Mouse (Mus musculus) lung, adult 2 months (tissue): ENCODE measurements around the gene Olfr159. TPM values are rescaled to one million over a fixed set of nuclear protein-coding genes. Genes with fewer than 3 reads are reported as not detected.

Source experiments
- DNase-seq: peaks from one replicate; pipeline ENCODE4 v3.0.0; 2022
- H3K4me1 ChIP-seq: fragments of 200-500 bp; 2 replicates; pipeline ENCODE4 v1.6.1; 2011; ENCODE audit warnings: low read length; ENCODE audit not compliant: control insufficient read depth, insufficient read depth
- H3K4me3 ChIP-seq: fragments of 200-500 bp; replicated peaks from 2 replicates; pipeline ENCODE3; 2011; ENCODE audit warnings: low read depth, mild to moderate bottlenecking, control low read depth, low read length; ENCODE audit errors: extremely low read depth
- CTCF ChIP-seq: fragments of 200-500 bp; IDR thresholded peaks from 2 replicates; pipeline ENCODE4 v1.5.1; 2011; ENCODE audit warnings: mild to moderate bottlenecking, low read length, control low read depth; ENCODE audit not compliant: insufficient read depth
- POLR2A ChIP-seq: fragments of 200-500 bp; IDR thresholded peaks from 2 replicates; pipeline ENCODE4 v1.6.1; 2011; ENCODE audit warnings: low read depth, mild to moderate bottlenecking, control low read depth, low read length, borderline replicate concordance; ENCODE audit errors: extremely low read depth
- WGBS: fragments of 180-500 bp; shearing (Covaris S2); methylation state at CpG from one replicate; pipeline ENCODE4 v1.1.7; 2018; 5-methylcytosine and 5-hydroxymethylcytosine counted together
- polyA plus RNA-seq: library from polyadenylated mRNA; depleted of rRNA; stranded (reverse); fragments of >200 nt; gene quantifications from 2 replicates; pipeline ENCODE4 v1.2.3, GENCODE M21; 2012

Olfr159 gene
- polyA plus RNA-seq, 1 experiment: 0.13 TPM

- Histone ChIP-seq H3K4me3 (no peak overlapping the region), H3K4me1 (0 out of 2 replicates have a peak, but pooled peaks cover 4% of the 10 kb centered on the region)
- 70% methylated on average over 10 of the region's 10 CpGs for WGBS
- DNase-seq: peak; percentile 45
- TF ChIP-seq POLR2A (no peak), CTCF (peak; percentile 41)
These were observed 10.3 kb downstream of the Olfr159 start for GRCm38 (mm10) chr4:43760460-43760859.

GRCm38 (mm10) chr4:43759571-43760418 is 11.0 kb downstream of the Olfr159 start:
- H3K4me3 ChIP-seq: no peak overlapping the region
- 0 out of 2 replicates have a peak, but pooled peaks cover 4% of the 10 kb centered on the region for H3K4me1 ChIP-seq
- peak; percentile 36 for DNase-seq
- TF ChIP-seq CTCF (no peak), POLR2A (no peak)
- 56% methylated on average over 21 of the region's 21 CpGs for WGBS

- no peak for TF ChIP-seq CTCF
- no peak for TF ChIP-seq POLR2A
- Histone ChIP-seq H3K4me3 (no peak overlapping the region), H3K4me1 (0 out of 2 replicates have a peak, but pooled peaks cover 4% of the 10 kb centered on the region)
- 30% methylated on average over 6 of the region's 6 CpGs for WGBS
- no peak for DNase-seq
These were observed 13.6 kb downstream of the Olfr159 start for GRCm38 (mm10) chr4:43757213-43757612.

- DNase-seq: no peak
- WGBS: 15% methylated on average over 6 of the region's 6 CpGs
- H3K4me3 ChIP-seq: no peak overlapping the region
- TF ChIP-seq CTCF (peak; percentile 35; the same call in 1 of the 2 replicates), POLR2A (no peak)
- H3K4me1 ChIP-seq: no peaks in the 10 kb centered on the region
These were observed 25.6 kb downstream of the Olfr159 start for GRCm38 (mm10) chr4:43745187-43745586.

- DNase-seq: no peak
- Histone ChIP-seq H3K4me3 (no peak overlapping the region), H3K4me1 (no peaks in the 10 kb centered on the region)
- 29% methylated on average over 1 of the region's 1 CpGs for WGBS
- TF ChIP-seq CTCF (no peak), POLR2A (no peak)
These were observed 27.7 kb downstream of the Olfr159 start for GRCm38 (mm10) chr4:43743099-43743498.

GRCm38 (mm10) chr4:43742637-43743036 is 28.2 kb downstream of the Olfr159 start:
- no peak for DNase-seq
- H3K4me1 ChIP-seq: no peaks in the 10 kb centered on the region
- TF ChIP-seq CTCF: no peak
- TF ChIP-seq POLR2A: no peak
- 40% methylated on average over 4 of the region's 4 CpGs for WGBS
- H3K4me3 ChIP-seq: no peak overlapping the region

GRCm38 (mm10) chr4:43741526-43741925 is 29.3 kb downstream of the Olfr159 start:
- WGBS: 63% methylated on average over 5 of the region's 5 CpGs
- no peak overlapping the region for H3K4me3 ChIP-seq
- no peaks in the 10 kb centered on the region for H3K4me1 ChIP-seq
- no peak for TF ChIP-seq POLR2A
- no peak for TF ChIP-seq CTCF
- DNase-seq: no peak

- DNase-seq: no peak
- no peak for TF ChIP-seq CTCF
- no peak for TF ChIP-seq POLR2A
- no peak overlapping the region for H3K4me3 ChIP-seq
- WGBS: 64% methylated on average over 8 of the region's 8 CpGs
- H3K4me1 ChIP-seq: no peaks in the 10 kb centered on the region
These were observed 31.7 kb downstream of the Olfr159 start for GRCm38 (mm10) chr4:43738989-43739674.

GRCm38 (mm10) chr4:43737144-43737543 is 33.7 kb downstream of the Olfr159 start:
- TF ChIP-seq CTCF: no peak
- no peak for TF ChIP-seq POLR2A
- 70% methylated on average over 6 of the region's 6 CpGs for WGBS
- Histone ChIP-seq H3K4me1 (no peaks in the 10 kb centered on the region), H3K4me3 (no peak overlapping the region)
- DNase-seq: no peak
